13 mouse cellular contexts compared by ENCODE assay signal in the genomic region with DNA sequence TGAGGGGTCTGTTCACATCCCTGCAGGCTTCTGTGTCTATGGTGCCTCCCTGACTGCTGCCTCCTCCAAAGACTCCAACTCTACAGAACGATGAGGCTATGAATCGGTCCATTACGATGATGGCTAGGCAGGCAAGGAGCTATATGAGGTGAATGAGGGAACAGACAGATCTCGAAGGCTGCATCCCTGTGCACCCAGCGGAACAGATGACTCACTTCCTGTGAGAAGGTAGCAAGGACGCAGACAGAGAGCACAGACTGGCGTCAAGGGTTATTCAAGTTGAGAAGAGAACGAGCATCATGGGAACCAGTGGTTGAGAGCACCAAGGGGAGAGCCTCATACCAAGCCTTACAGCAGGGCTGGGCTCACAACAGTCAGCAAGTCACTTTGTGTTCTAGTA. TPM values are rescaled to one million over a fixed set of nuclear protein-coding genes. Genes with fewer than 3 reads are reported as not detected.
DNase-seq lines count a peak whose midpoint lies in the region; ATAC-seq and TF ChIP-seq lines count a peak whose summit lies in the region.
"Had no signal": no experiment of that assay in that cellular context is flagged by ENCODE, and none has a peak within 500 bp of the region (broad histone marks: within the 10 kb centered on the region; RNA-seq: fewer than 3 reads in every experiment).

No protein-coding gene starts in this region.

- ATAC-seq in Patski: peak; percentile 87
- ATAC-seq in monocyte, adult 5-6 weeks (replicated peaks; ENCODE audit: insufficient number of reproducible peaks, low FRiP score, low TSS enrichment, poor library complexity, severe bottlenecking): peak; percentile 31; the same call in 1 of the 2 replicates

- TF ChIP-seq CTCF in thymus, adult 2 months (IDR thresholded peaks at IDR 0.05; ENCODE audit: borderline replicate concordance, control insufficient read depth, extremely low read depth, insufficient read depth, low read length, poor library complexity): no peak
- no peak for TF ChIP-seq CTCF in Patski (IDR thresholded peaks at IDR 0.05)

- TF ChIP-seq POLR2A in thymus, adult 2 months (IDR thresholded peaks at IDR 0.05; ENCODE audit: control insufficient read depth, extremely low read depth, insufficient read depth, low read length, poor library complexity): no peak

- intact Hi-C loops in heart, postnatal 10 days (cut with DNase I): loop anchor here (5.0 kb wide), 1 partner anchor 112 kb away; no protein-coding TSS in a partner anchor

- no peak overlapping the region for H3K4me3 ChIP-seq in thymus, adult 2 months (ENCODE audit: control insufficient read depth, insufficient read depth, low read length)
- H3K4me3 ChIP-seq: heart, embryonic 12.5 days; limb, embryonic 13.5 days had no signal

- in situ Hi-C loops in Patski (cut with MboI; ENCODE audit: low pct_unique_long_range_greater_than_20kb): no loop called here

- H3K4me1 ChIP-seq in thymus, adult 2 months (replicated peaks; ENCODE audit: control insufficient read depth, insufficient read depth, low read length): peaks cover 7% of the 10 kb centered on the region
- H3K4me1 ChIP-seq: limb, embryonic 13.5 days had no signal

- POLR2A ChIA-PET in Patski (lab: Charles Lee): no interaction called here

- H3K27me3 ChIP-seq in thymus, adult 2 months (ENCODE audit: control insufficient read depth, insufficient read depth, low read length): no peaks in the 10 kb centered on the region
- no peaks in the 10 kb centered on the region for H3K27me3 ChIP-seq in Patski
- H3K27me3 ChIP-seq: heart, embryonic 12.5 days; limb, embryonic 13.5 days had no signal

- DNase-seq in thymus, adult 2 months: peak; percentile 13
- no peak for DNase-seq in thymus, postnatal 10 days (ENCODE audit: low spot score in 2 of 2)
- DNase-seq in Patski (ENCODE audit: low read depth, low spot score): no peak
- no peak for DNase-seq in c-Kit-positive CD71-positive TER-119-positive erythroid progenitor cells, embryonic 14.5 days (ENCODE audit: low spot score)
- no peak for DNase-seq in cerebellum, adult 8-10 months
- DNase-seq in heart, postnatal 10 days: no peak
- DNase-seq: layer of hippocampus, postnatal 36 days had no signal

- no peak overlapping the region for H3K27ac ChIP-seq in thymus, adult 2 months (ENCODE audit: control insufficient read depth, insufficient read depth, low read length)
- H3K27ac ChIP-seq: hindbrain, embryonic 14.5 days; kidney, postnatal 0 days; limb, embryonic 13.5 days had no signal

- 66% methylated on average over 8 of the region's 8 CpGs for WGBS in thymus, adult 2 months

- no peaks in the 10 kb centered on the region for H3K36me3 ChIP-seq in thymus, adult 2 months (ENCODE audit: control insufficient read depth, insufficient read depth, low read length)

- CTCF ChIA-PET in Patski (lab: Charles Lee): interaction anchor here (1.1 to 4.1 kb wide), 3 partner anchors 11 to 37 kb away, joined by 3 to 21 read pairs (median 13); partner anchors contain the start of genes Dpp8 and Hacd3

RNA-seq across cellular contexts. Expression of gene Hacd3, which starts 10.9 kb away (rescaled TPM):
- polyA plus RNA-seq in thymus, adult 2 months (2012; rRNA removed): 32.5 and 35.3 TPM in 2 replicates
- 121 TPM for polyA plus RNA-seq in Patski (2021)
- 19.3 to 27.9 TPM (median 27.4 TPM) in 3 replicates for total RNA-seq in monocyte, adult 5-6 weeks (2017)
- 10 to 100 TPM; 19.3 to 22.2 TPM for total RNA-seq in heart, postnatal 10 days (2021)

RNA-seq across cellular contexts. Expression of gene Dpp8, which starts 21.6 kb away (rescaled TPM):
- polyA plus RNA-seq in thymus, adult 2 months (2012; rRNA removed): 73.8 and 77.6 TPM in 2 replicates
- 72.5 TPM for polyA plus RNA-seq in Patski (2021)
- 94.5 to 146 TPM (median 99.4 TPM) in 3 replicates for total RNA-seq in monocyte, adult 5-6 weeks (2017)
- 10 to 100 TPM; 66.6 to 72.7 TPM for total RNA-seq in heart, postnatal 10 days (2021)

RNA-seq across cellular contexts. Expression of gene Ints14, which starts 49.9 kb away (rescaled TPM):
- polyA plus RNA-seq in thymus, adult 2 months (2012; rRNA removed): 24.0 and 28.3 TPM in 2 replicates
- polyA plus RNA-seq in Patski (2021): 31.4 TPM
- total RNA-seq in monocyte, adult 5-6 weeks (2017): 17.2 to 23.3 TPM (median 19.5 TPM) in 3 replicates
- total RNA-seq in heart, postnatal 10 days (2021): 10 to 100 TPM; 25.7 to 27.0 TPM

RNA-seq across cellular contexts. Expression of gene Slc24a1, which starts 59.2 kb away (rescaled TPM):
- polyA plus RNA-seq in thymus, adult 2 months (2012; rRNA removed): 0.05 TPM in 1 of 2 replicates, not detected in the other
- 0.03 TPM for polyA plus RNA-seq in Patski (2021)
- total RNA-seq in monocyte, adult 5-6 weeks (2017): 0.19 to 0.29 TPM (median 0.21 TPM) in 3 replicates
- total RNA-seq in heart, postnatal 10 days (2021): under 1 TPM; 0.07 to 0.22 TPM
- total RNA-seq: layer of hippocampus, postnatal 36 days had no signal
- polyA plus RNA-seq: kidney, postnatal 0 days; stomach, embryonic 14.5 days had no signal
